Mouse (Mus musculus) gastrocnemius, postnatal 14 days (tissue): ENCODE measurements around the gene Rexo4. TPM values are rescaled to one million over a fixed set of nuclear protein-coding genes. Genes with fewer than 3 reads are reported as not detected.

Experiments used
- DNase-seq: peaks from one replicate; pipeline ENCODE4 v3.0.0; 2021; ENCODE audit warnings: mixed read lengths
- intact Hi-C: fragments of 180-260 bp; cut with DNase I; formaldehyde crosslinking; loops from one replicate; pipeline ENCODE4 v1.15.1; 2025; ENCODE audit warnings: low total_unique reads
- total RNA-seq, 2 experiments: library from RNA; stranded (reverse); gene quantifications; 2 replicates each; pipeline ENCODE4 v1.2.3; 2021

The Rexo4 gene
- total RNA-seq, 2 experiments from 2014 or later, result 13.3 to 16.2 TPM

GRCm38 (mm10) chr2:26952193-26952592 lies 12.0 kb downstream of the Rexo4 start:
- DNase-seq, result no peak
- intact Hi-C loops, result no loop called here

DNA sequence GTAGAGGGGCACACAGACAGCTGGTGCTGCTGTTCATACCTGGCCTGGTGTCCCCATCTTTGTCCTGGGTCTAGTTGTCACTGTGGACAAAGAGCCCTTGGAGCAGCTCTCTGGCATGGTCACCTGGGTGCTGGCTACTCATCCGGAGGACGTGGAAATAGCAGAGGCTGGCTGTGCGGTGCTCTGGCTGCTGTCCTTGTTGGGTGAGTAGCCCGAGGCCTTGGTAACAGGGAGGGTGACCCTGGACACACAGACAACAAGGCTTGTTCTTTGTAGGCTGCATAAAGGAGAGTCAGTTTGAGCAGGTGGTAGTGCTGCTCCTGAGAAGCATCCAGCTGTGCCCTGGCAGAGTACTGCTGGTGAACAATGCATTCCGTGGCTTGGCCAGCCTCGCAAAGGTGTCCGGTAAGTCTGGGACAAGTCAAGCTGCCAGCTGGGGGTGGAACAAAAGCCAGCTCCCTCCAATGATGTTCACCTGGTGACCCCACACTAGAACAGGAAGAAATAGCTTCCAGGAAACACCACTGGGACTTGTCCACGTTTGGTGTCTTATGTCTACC lies 12.8 kb downstream of the Rexo4 start:
- intact Hi-C loops, result no loop called here
- DNase-seq, result no peak

DNA sequence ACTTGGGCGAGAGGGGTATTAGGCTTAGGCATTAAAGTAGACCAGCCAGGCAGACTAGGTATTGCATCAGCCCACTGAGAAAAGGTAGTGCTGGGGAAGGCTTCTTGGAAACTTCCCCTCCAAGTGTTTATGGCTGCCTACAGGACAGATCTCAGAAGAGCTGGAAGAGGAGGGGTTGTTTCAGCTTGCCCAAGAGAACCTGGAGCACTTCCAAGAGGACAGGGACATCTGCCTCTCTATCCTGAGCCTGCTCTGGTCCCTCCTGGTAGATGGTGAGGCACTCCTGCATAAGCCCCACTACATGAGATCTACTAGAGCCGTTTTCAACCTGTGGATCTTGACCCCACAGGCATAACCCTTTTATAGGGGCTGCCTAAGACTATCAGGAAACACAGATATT lies 13.8 kb downstream of the Rexo4 start:
- DNase-seq, result no peak
- intact Hi-C loops, result no loop called here

DNA sequence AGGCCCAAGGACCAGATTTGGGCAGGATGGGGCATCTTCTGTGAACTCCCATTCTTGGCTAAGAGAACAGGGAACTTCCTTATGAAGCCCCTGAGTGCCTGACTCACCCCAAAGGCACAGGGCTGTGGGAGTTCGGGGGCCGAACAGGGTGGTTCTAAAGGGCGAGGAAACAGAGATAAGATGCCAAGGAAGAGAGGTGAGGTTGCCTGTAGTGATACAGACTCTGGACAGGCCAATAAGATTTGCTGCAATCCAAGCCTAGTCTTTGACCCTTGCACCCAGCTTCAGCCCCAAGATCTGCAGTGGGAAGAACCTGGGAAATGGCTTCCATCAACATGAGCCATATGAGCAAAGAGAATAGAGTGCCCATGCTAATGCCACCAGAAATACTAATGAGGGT lies 20.9 kb downstream of the Rexo4 start:
- intact Hi-C loops, result no loop called here
- DNase-seq, result no peak

DNA sequence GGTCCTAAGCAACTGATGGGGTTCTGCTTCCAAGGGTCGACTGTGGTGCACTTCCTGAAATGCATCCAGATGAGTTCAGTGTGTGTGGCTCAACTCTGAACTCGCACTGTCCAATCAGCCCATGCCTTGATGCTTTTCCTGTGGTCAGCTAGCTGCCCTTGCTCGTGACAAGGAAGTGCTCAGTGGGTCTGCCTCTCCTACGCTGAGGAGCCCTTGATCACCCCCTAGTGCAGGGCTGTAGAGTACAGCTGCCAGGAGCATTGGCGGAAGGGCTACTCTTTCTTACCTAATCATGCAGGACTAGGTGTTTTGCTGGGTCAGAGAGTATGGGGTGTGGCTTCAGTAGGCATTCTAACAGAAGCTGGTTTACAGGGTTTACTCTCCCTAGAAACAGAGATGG lies 22.6 kb downstream of the Rexo4 start:
- intact Hi-C loops, result no loop called here
- DNase-seq, result no peak

- intact Hi-C loops, result loop anchor here (10.0 kb wide), 1 partner anchor 78 kb away; no protein-coding TSS in a partner anchor
- no peak for DNase-seq
Measured at GRCm38 (mm10) chr2:26936425-26936824, 27.8 kb downstream of the Rexo4 start.

GRCm38 (mm10) chr2:26935286-26935685 lies 28.9 kb downstream of the Rexo4 start:
- intact Hi-C loops, result loop anchor here (10.0 kb wide), 1 partner anchor 80 kb away; no protein-coding TSS in a partner anchor
- DNase-seq, result no peak

DNA sequence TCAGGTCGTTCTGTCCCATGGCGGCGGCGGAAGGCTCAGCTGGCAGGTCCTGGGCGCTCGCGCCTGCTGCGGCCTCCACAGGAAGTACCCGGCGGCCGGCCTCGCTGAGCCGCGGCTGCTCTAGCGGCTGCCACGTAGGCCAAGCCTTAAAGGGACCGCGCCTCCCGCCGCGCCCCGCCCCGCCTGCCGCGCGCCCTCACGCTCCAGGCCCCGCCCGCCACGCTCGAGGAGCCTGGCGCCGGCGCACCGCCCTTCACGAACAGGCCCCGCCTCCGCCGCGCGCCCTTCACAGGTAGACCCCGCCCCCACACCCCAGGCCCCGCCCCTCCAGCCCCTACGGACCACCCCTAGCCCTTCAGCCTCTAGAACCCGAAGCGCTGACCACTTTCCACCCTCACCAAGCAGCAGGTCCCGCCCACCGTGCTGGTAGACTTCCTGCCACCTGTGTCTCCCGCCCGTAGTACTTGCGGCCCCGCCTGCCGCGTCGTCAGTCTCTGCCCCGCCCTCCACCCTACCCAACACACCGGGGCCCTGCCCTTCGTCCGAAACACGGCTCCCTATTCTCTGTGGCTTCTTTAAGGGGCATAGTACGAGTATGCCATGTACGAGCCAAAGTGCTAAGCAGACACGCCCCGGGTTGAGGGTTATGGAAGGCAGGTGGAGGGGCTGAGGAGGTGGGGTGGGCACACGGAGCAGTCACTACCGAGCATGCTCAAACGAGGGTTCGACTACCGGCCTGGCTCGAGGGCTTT lies 30.7 kb downstream of the Rexo4 start, which contains the start of the genes Surf4 and Stkld1:
Surf4 (minus strand) TSS at position 625 of the 752 bp plus-strand sequence.
Stkld1 (plus strand) TSS at position 744 of the 752 bp plus-strand sequence.
- intact Hi-C loops, result loop anchor here (10.0 kb wide), 1 partner anchor 81 kb away; no protein-coding TSS in a partner anchor
- DNase-seq, result peak; percentile 94

DNA sequence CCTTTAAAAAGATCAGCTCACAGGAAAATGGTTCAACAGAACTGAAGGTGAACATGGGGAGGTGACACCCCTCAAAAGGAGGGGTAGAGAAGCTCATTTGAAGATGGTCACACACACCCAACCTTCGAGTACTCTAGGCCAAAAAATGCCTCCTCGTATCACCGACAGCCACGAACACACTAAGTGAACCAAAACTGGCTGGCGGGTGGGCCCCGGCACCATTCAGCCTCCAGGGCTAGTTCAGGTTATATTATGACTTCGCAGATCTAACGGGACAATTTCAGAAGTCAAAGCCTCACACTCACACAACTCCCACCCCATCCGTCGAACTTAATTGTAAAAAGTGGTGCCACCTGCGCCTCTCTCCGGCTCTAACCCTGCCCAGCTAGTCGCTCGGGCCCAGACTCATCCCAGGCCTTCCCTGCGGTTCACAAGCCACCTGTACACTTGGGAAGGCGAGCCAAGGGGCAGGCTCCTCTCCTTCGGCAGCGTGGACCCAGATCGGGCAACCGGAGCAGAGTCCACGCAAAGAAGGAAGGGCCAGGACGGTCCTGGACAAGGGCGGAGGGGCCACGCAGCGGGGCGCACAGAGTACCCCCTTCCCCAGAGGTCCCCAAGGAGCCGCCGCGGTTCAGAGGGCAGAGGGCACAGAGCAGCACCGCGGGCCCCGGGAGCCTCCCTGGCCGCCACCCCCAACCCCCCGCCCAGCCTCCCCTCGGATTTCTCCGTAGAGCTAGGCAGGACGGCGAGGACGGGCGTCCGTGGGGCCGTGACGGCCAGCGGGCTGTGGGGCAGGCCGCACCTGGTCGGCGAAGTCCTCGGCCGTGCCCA lies 31.5 kb downstream of the Rexo4 start:
- DNase-seq, result peak; percentile 46
- intact Hi-C loops, result loop anchor here (10.0 kb wide), 1 partner anchor 82 kb away; no protein-coding TSS in a partner anchor

- intact Hi-C loops, result loop anchor here (10.0 kb wide), 1 partner anchor 84 kb away; no protein-coding TSS in a partner anchor
Measured at GRCm38 (mm10) chr2:26930390-26930789, 33.8 kb downstream of the Rexo4 start.

DNA sequence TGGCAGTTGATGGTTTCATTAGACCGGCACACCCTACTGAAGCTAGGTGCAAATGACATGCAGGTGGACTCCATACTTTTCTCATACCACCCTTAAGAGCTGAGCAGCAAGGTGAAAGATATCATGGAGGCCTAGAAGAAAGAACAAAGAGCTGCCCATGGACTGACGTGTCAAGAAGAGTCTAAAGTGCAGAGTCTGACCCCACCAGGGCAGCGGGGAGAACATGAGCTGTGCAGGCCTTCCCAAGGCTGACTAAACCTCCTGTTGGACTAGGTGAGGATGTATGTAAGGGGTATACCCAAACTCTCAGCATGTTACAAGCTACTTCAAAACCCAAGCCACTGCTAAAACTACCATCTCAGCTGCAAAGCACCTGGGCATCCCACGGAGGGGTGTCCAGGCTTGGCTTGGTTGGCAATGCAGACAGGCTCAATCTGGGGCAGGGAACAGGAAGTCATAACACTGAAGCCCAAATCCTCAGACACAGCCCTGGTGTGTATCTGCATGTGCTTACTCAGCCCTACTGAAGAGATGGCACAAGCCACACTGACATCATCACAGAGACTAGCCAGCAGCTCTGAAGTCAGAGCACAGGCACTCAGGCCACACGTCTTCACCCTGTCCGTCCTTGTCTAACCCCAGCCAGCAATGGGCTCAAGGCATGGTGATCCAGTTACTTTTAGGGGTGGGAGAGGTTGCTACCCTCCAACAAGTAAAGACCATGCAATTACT lies 36.3 kb downstream of the Rexo4 start:
- intact Hi-C loops, result loop anchor here (10.0 kb wide), 1 partner anchor 107 kb away; no protein-coding TSS in a partner anchor
- no peak for DNase-seq

More at GRCm38 (mm10) chr2:26930390-26930789, 33.8 kb downstream of the Rexo4 start:
- DNase-seq, result peak; percentile 36

GRCm38 (mm10) chr2:26921784-26922183 lies 42.4 kb downstream of the Rexo4 start:
- no peak for DNase-seq

GRCm38 (mm10) chr2:26920190-26920855 lies 43.9 kb downstream of the Rexo4 start:
- no peak for DNase-seq
- intact Hi-C loops, result loop anchor here (10.0 kb wide), 1 partner anchor 114 kb away; no protein-coding TSS in a partner anchor

More at GRCm38 (mm10) chr2:26921784-26922183, 42.4 kb downstream of the Rexo4 start:
- intact Hi-C loops, result loop anchor here (10.0 kb wide), 1 partner anchor 113 kb away; no protein-coding TSS in a partner anchor

DNA sequence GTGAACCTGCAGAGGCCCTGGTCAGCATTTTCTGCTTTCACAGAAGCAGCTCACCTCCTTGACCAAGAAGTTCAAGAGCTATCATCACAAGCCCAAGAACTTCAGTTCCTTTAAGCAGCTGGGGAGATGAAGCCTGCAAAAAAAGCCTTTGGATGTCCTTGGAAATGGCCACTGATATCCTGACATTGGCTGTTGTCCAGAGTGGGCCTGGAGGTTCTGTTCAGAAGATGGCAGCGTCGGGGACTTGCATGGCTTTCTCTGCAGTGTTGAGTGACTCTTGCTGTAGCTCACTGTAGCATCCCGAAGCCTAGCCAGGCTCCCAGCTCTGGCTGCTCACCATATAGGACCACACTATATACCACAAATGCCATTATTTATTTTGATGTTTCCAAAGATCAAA lies 44.5 kb downstream of the Rexo4 start:
- intact Hi-C loops, result loop anchor here (10.0 kb wide), 1 partner anchor 115 kb away; no protein-coding TSS in a partner anchor
- DNase-seq, result no peak

GRCm38 (mm10) chr2:26916738-26917137 lies 47.4 kb downstream of the Rexo4 start:
- intact Hi-C loops, result no loop called here
- no peak for DNase-seq

DNA sequence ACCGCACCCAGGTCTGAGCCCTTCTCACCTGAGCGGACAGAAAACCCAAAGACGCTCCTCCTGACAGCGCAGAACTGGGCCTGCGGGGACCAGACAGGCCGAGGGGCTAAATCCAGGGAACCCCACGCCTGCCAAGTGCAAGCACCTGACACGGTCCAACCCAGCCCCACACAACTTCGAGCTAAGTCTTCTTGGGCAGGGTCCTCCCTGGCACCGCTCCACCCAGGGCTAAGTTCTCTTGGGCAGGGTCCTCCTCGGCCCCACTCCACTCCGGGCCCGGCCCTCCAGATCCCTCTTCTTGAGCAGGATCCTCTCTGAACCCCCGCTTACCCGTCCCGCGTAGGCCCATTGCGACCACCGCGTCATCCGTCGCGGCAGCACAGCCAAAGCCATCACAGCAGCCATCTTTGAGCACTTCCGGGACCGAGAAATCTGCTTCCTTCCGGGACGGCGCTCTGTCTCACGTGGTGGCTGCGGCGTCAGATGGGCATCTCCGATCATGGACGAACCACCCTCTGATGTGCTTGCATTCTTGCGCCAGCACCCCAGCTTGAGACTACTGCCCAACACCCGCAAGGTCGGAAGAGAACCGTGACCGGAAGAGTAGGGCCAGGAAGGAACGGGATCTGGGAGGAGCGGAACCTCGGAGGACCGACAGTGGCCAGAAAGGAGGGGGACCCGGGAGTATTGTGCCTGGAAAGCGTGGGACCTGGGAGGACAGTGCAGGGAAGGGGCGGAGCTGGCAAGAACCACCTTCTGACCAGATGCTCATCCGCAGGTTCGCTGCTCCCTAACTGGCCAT lies 48.1 kb downstream of the Rexo4 start, which contains the start of the genes Surf2 and Surf1:
Surf2 (plus strand) TSS at position 441 of the 802 bp plus-strand sequence.
Surf1 (minus strand) TSS at position 604 of the 802 bp plus-strand sequence.
- DNase-seq, result peak; percentile 79
- intact Hi-C loops, result no loop called here
